28 mouse cellular contexts compared by ENCODE assay signal in the genomic region with DNA sequence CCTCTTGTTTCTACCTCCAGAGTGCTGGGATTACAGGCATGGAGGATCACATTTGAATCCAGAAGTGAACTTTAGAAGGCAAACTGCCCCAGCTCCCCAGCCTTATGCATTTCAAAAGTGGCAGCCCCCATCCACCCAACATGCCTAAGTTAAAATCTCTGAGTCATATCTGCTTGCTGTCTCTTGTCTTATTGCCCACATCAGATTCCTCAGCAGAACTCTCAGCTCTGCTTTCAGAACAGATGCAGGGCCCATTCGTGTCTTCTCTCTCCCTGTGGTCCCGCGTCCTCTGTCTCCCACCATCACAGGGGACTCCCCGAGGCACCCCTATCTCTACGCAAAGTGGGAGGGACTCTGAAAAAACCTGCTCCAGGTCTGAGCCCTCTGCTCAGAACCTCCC. TPM values are rescaled to one million over a fixed set of nuclear protein-coding genes. Genes with fewer than 3 reads are reported as not detected.
DNase-seq lines count a peak whose midpoint lies in the region; TF ChIP-seq lines count a peak whose summit lies in the region.
"Had no signal": no experiment of that assay in that cellular context is flagged by ENCODE, and none has a peak within 500 bp of the region (broad histone marks: within the 10 kb centered on the region; RNA-seq: fewer than 3 reads in every experiment).

No protein-coding gene starts in this region.

- DNase-seq in gastrocnemius, adult 2 months, result no peak
- no peak for DNase-seq in gastrocnemius, adult 18-20 months (ENCODE audit: low spot score)
- DNase-seq in CD4-positive helper T cell, adult 2 months (ENCODE audit: low read depth, low spot score), result peak; percentile 73
- DNase-seq in induced T-regulatory cell, adult 2 months (ENCODE audit: low read depth), result peak; percentile 77
- no peak for DNase-seq in ovary, postnatal 36 days (ENCODE audit: low spot score)
- no peak for DNase-seq in embryo, embryonic 9.5 days (ENCODE audit: extremely low spot score)
- DNase-seq: adrenal gland, postnatal 25 days; cerebellum, adult 2 months; cerebellum, postnatal 14 days; forebrain, postnatal 0 days; gastrocnemius, postnatal 10 days; heart, postnatal 14 days; kidney, adult 2 months; kidney, postnatal 36 days; lung, postnatal 4 days; thymus, adult 2 months had no signal

- H3K9me3 ChIP-seq in E14TG2a.4 (ENCODE audit: low read length), result no peaks in the 10 kb centered on the region
- H3K9me3 ChIP-seq: embryonic facial prominence, embryonic 13.5 days; forebrain, embryonic 12.5 days; hindbrain, embryonic 10.5 days; hindbrain, embryonic 15.5 days; intestine, embryonic 15.5 days; limb, embryonic 13.5 days; lung, embryonic 15.5 days; midbrain, embryonic 12.5 days had no signal

- intact Hi-C loops in gastrocnemius, adult 2 months (cut with DNase I), result no loop called here

- peaks cover 7% of the 10 kb centered on the region for H3K27me3 ChIP-seq in E14TG2a.4 (ENCODE audit: insufficient read depth, low read length)
- H3K27me3 ChIP-seq: intestine, embryonic 15.5 days had no signal

- H3K4me3 ChIP-seq in gastrocnemius, adult 2 months, result no peak overlapping the region
- H3K4me3 ChIP-seq in E14TG2a.4 (replicated peaks; ENCODE audit: low read length), result peak overlapping the region; percentile 26; the same call in 1 of the 2 replicates
- H3K4me3 ChIP-seq: embryonic facial prominence, embryonic 13.5 days; erythroblast, embryonic 14.5 days; forebrain, embryonic 12.5 days; hindbrain, embryonic 10.5 days; hindbrain, embryonic 15.5 days; intestine, embryonic 15.5 days; limb, embryonic 13.5 days; lung, embryonic 15.5 days; megakaryocyte, embryonic 14.5 days; midbrain, embryonic 12.5 days; myocyte had no signal

- peaks cover 11% of the 10 kb centered on the region for H3K36me3 ChIP-seq in E14TG2a.4 (ENCODE audit: insufficient read depth, low read length)
- H3K36me3 ChIP-seq: embryonic facial prominence, embryonic 13.5 days; forebrain, embryonic 12.5 days; hindbrain, embryonic 10.5 days; hindbrain, embryonic 15.5 days; intestine, embryonic 15.5 days; limb, embryonic 13.5 days; lung, embryonic 15.5 days; midbrain, embryonic 12.5 days had no signal

- TF ChIP-seq CTCF in gastrocnemius, adult 2 months (IDR thresholded peaks at IDR 0.05), result no peak
- no peak for TF ChIP-seq CTCF in E14TG2a.4 (conservative IDR thresholded peaks at IDR 0.05; ENCODE audit: low read length)

- H3K4me1 ChIP-seq in E14TG2a.4 (replicated peaks; ENCODE audit: low read depth, low read length), result peaks cover 60% of the 10 kb centered on the region
- H3K4me1 ChIP-seq: embryonic facial prominence, embryonic 13.5 days; forebrain, embryonic 12.5 days; hindbrain, embryonic 10.5 days; hindbrain, embryonic 15.5 days; intestine, embryonic 15.5 days; limb, embryonic 13.5 days; lung, embryonic 15.5 days; midbrain, embryonic 12.5 days had no signal

- H3K27ac ChIP-seq in gastrocnemius, adult 2 months, result peak overlapping the region; percentile 17; the same call in 1 of the 2 replicates
- H3K27ac ChIP-seq: embryonic facial prominence, embryonic 13.5 days; forebrain, embryonic 12.5 days; hindbrain, embryonic 10.5 days; hindbrain, embryonic 15.5 days; intestine, embryonic 15.5 days; limb, embryonic 13.5 days; lung, embryonic 15.5 days; midbrain, embryonic 12.5 days had no signal

RNA-seq across cellular contexts. Expression of gene Map4k1, which starts 44.3 kb away (rescaled TPM):
- under 1 TPM; 0.25 to 0.33 TPM for total RNA-seq in gastrocnemius, adult 2 months (2021)
- total RNA-seq in gastrocnemius, adult 18-20 months (2021), result under 1 TPM; 0.24 to 0.59 TPM

RNA-seq across cellular contexts. Expression of gene Eif3k, which starts 44.5 kb away (rescaled TPM):
- 100 to 1,000 TPM; 122 to 141 TPM for total RNA-seq in gastrocnemius, adult 2 months (2021)
- 100 to 1,000 TPM; 128 TPM for total RNA-seq in gastrocnemius, adult 18-20 months (2021)

Comparison
In these comparisons a context has a peak if more than half of its experiments do, and no peak if none do; other contexts are left out.
1. DNase-seq: peak in CD4-positive helper T cell, adult 2 months (single experiment) and induced T-regulatory cell, adult 2 months (single experiment); none in gastrocnemius, adult 2 months (single experiment), gastrocnemius, adult 18-20 months (single experiment), ovary, postnatal 36 days (single experiment) and embryo, embryonic 9.5 days (single experiment).